Mouse (Mus musculus) ES-E14 (cell line): ENCODE results near the gene Zfp704. TPM values are rescaled to one million over a fixed set of nuclear protein-coding genes. Genes with fewer than 3 reads are reported as not detected.

Source experiments
- DNase-seq: peaks from one replicate; pipeline ENCODE4 v3.0.0-alpha.2; 2013; ENCODE audit warnings: low read depth, low spot score
- H3K27ac ChIP-seq: 2 replicates; pipeline ENCODE4 v1.5.1; 2012; ENCODE audit warnings: low read depth, mild to moderate bottlenecking, low read length, moderate library complexity, mixed read lengths; ENCODE audit not compliant: poor library complexity, insufficient read depth, severe bottlenecking
- H3K36me3 ChIP-seq: 2 replicates; pipeline ENCODE4 v1.6.1; 2012; ENCODE audit warnings: mild to moderate bottlenecking, low read length, moderate library complexity, mixed read lengths; ENCODE audit not compliant: control insufficient read depth, poor library complexity, insufficient read depth, severe bottlenecking
- H3K4me1 ChIP-seq, 2 experiments: fragments of 150-350 bp in 1 of 2; sonication (generic) in 1 of 2; 2 replicates each; pipeline ENCODE4 v1.6.1; 2012; ENCODE audit warnings: low read length in 2 of 2, mild to moderate bottlenecking in 1 of 2, mixed read lengths in 1 of 2; ENCODE audit not compliant: control insufficient read depth in 2 of 2, insufficient read depth in 2 of 2, poor library complexity in 1 of 2
- H3K4me3 ChIP-seq, 2 experiments: fragments of 150-350 bp in 1 of 2; sonication (generic) in 1 of 2; 2 replicates each; pipeline ENCODE4 v1.5.1; 2012; ENCODE audit warnings: low read length in 2 of 2, low read depth in 1 of 2, mild to moderate bottlenecking in 1 of 2, mixed read lengths in 1 of 2; ENCODE audit not compliant: insufficient read depth in 1 of 2, poor library complexity in 1 of 2, severe bottlenecking in 1 of 2
- H3K9ac ChIP-seq: 2 replicates; pipeline ENCODE4 v1.6.1; 2012; ENCODE audit warnings: low read depth, mild to moderate bottlenecking, low read length, mixed read lengths; ENCODE audit not compliant: poor library complexity, insufficient read depth, severe bottlenecking
- H3K9me3 ChIP-seq: fragments of 150-350 bp; sonication (generic); 2 replicates; pipeline ENCODE4 v1.6.1; 2012; ENCODE audit warnings: low read depth, mild to moderate bottlenecking, low read length; ENCODE audit not compliant: control insufficient read depth, insufficient read depth
- CHD2 ChIP-seq: IDR thresholded peaks from 2 replicates; pipeline ENCODE4 v1.6.1; 2014; ENCODE audit warnings: mild to moderate bottlenecking, low read depth, low read length, inconsistent platforms
- HCFC1 ChIP-seq: IDR thresholded peaks from 2 replicates; pipeline ENCODE4 v1.6.1; 2012; ENCODE audit warnings: low read length, inconsistent platforms, borderline replicate concordance; ENCODE audit not compliant: insufficient read depth
- MAFK ChIP-seq: IDR thresholded peaks from 2 replicates; pipeline ENCODE4 v1.6.1; 2014; ENCODE audit warnings: mild to moderate bottlenecking, low read depth, low read length, inconsistent platforms; ENCODE audit not compliant: insufficient read depth
- ZC3H11A ChIP-seq: IDR thresholded peaks from 2 replicates; pipeline ENCODE4 v1.6.1; 2012; ENCODE audit warnings: low read depth, mild to moderate bottlenecking, inconsistent platforms, low read length, borderline replicate concordance
- ZNF384 ChIP-seq: IDR thresholded peaks from 2 replicates; pipeline ENCODE4 v1.6.1; 2012; ENCODE audit warnings: low read depth, low read length, inconsistent platforms
- in situ Hi-C, 2 experiments: fragments of 600-800 bp; cut with MboI; formaldehyde crosslinking; loops; one replicate each; pipeline ENCODE4 v1.15.1; 2025; ENCODE audit warnings: low sequenced_read_pairs in 2 of 2, inconsistent platforms in 1 of 2; ENCODE audit not compliant: unreplicated experiment in 2 of 2
- total RNA-seq: library from RNA; depleted of rRNA; stranded (reverse); fragments of 300-350 nt; gene quantifications from 2 replicates; pipeline ENCODE4 v1.2.3, GENCODE M21; 2012

Zfp704 gene
- total RNA-seq, 1 experiment: 11.4 TPM

DNA sequence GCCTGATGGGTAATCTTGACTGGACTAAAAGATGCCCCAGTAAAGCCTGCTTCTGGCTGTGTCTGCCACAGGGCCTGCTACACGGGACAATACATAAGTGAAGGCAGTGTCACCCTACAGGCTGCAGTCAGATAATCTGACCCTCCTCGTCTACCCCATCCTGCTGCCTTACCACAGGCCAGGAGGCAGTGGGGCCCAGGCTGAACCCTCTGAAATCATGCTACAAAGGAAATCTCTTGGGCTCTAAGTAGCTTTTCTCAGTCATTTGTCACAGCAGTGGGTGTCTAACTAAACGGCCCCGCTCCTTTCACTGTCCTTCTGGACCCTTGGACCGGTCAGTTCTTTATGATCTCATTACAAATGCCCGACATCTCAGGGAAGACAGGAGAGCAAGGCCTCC is 208.2 kb downstream of the Zfp704 start:
- Histone ChIP-seq H3K27ac (no peak overlapping the region), H3K9me3 (no peaks in the 10 kb centered on the region), H3K9ac (no peak overlapping the region), H3K4me3 (no peak overlapping the region), H3K4me1 (peaks cover 0 to 8% of the 10 kb centered on the region in 2 experiments; a peak in 2 of 4 replicates), H3K36me3 (no peaks in the 10 kb centered on the region)
- in situ Hi-C loops: loop anchor here in 1 of 2 experiments (5.0 kb wide), 1 partner anchor 306 kb away; no protein-coding TSS in a partner anchor
- DNase-seq: no peak
- no peak for TF ChIP-seq MAFK
- no peak for TF ChIP-seq HCFC1
- no peak for TF ChIP-seq CHD2
- TF ChIP-seq ZC3H11A: no peak
- TF ChIP-seq ZNF384: no peak

DNA sequence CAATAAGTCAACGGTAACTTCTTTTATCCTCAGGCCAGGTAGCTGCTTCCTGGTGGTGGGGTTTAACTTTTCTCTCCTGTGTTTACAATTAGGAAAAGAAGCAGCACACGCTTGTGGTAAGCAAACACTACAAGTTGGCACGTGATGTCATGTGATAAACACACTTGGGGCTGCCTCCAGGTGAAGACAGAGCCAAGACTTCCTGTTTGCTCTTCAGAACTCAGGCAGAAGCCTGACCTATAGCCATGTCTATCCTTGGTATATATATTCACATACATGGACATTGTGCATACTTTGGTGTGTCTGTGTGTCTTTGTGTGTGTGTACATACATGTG is 209.0 kb downstream of the Zfp704 start:
- no peak overlapping the region for H3K9ac ChIP-seq
- H3K36me3 ChIP-seq: no peaks in the 10 kb centered on the region
- in situ Hi-C loops: loop anchor here in 1 of 2 experiments (5.0 kb wide), 1 partner anchor 306 kb away; no protein-coding TSS in a partner anchor
- no peak for DNase-seq
- no peak for TF ChIP-seq ZNF384
- no peak for TF ChIP-seq CHD2
- no peak for TF ChIP-seq HCFC1
- TF ChIP-seq MAFK: no peak
- TF ChIP-seq ZC3H11A: no peak
- H3K4me3 ChIP-seq: no peak overlapping the region
- H3K9me3 ChIP-seq: no peaks in the 10 kb centered on the region
- H3K27ac ChIP-seq: no peak overlapping the region
- H3K4me1 ChIP-seq: peaks cover 0 to 8% of the 10 kb centered on the region in 2 experiments; a peak in 2 of 4 replicates

DNA sequence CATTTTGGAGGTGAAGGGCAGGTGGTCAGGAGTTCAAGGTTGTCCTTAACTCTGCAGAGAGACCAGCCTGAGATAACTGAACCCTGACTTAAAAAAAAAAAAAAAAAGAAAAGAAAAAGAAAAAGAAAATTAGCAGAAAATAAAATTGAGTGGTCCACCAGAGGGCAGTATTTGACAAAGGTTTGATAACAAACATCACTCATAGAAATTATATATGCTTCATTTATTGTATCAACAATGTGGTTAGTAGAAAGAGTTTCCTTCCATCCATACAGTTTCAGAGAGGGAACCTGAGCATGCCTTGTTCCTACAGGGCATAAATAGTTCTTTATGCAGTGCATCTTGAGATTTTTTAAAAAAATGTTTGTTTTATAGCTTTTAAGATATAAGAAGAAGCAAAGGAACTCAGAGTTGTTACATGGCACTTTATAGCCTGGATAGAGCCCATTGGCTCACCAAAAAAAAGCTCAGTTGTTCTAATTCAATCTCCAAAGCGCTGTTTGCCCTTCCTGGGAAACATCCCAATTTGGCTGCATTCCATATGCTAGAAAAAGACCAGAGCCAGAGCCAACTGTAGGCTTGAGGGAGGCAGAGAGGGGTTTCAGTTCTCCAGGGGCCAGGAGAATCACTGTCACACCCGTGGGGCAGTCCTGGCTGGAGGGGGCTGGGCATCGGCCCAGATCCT is 209.5 kb downstream of the Zfp704 start:
- no peaks in the 10 kb centered on the region for H3K36me3 ChIP-seq
- peaks cover 0 to 7% of the 10 kb centered on the region in 2 experiments; a peak in 2 of 4 replicates for H3K4me1 ChIP-seq
- in situ Hi-C loops: loop anchor here in 1 of 2 experiments (5.0 kb wide), 1 partner anchor 307 kb away; no protein-coding TSS in a partner anchor
- H3K27ac ChIP-seq: no peak overlapping the region
- no peak overlapping the region for H3K4me3 ChIP-seq
- DNase-seq: peak; percentile 38
- no peak overlapping the region for H3K9ac ChIP-seq
- TF ChIP-seq CHD2 (no peak), ZC3H11A (peak; percentile 58), ZNF384 (peak; percentile 91), HCFC1 (no peak)
- H3K9me3 ChIP-seq: no peaks in the 10 kb centered on the region

DNA sequence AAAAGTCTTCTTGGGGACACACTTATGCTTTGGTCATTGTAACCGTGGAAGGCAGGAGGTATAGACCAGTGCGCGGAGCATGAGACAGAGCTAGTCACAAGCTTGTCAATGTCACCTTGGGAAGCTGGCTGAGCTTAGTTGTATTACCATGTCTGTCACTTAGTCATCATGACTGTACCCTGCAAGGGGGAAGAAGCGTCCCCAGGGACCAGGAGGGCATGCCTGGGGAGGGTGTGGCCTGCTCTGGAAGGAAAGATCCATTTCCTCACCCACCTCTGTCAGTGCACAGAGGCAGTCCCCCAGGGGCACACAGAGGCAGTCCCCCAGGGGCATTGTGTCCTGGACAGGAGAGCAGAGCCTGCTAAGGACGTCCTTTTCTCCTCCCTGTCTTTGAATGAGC is 211.6 kb downstream of the Zfp704 start:
- in situ Hi-C loops: loop anchor here (25.0 kb wide), 2 partner anchors 289 to 539 kb away; no protein-coding TSS in a partner anchor
- Histone ChIP-seq H3K4me3 (no peak overlapping the region), H3K4me1 (peaks cover 0 to 6% of the 10 kb centered on the region in 2 experiments; a peak in 2 of 4 replicates), H3K9me3 (no peaks in the 10 kb centered on the region), H3K9ac (no peak overlapping the region), H3K36me3 (no peaks in the 10 kb centered on the region), H3K27ac (no peak overlapping the region)
- TF ChIP-seq ZC3H11A: no peak
- peak; percentile 64; the same call in 1 of the 2 replicates for TF ChIP-seq MAFK
- peak; percentile 19 for DNase-seq
